Mouse (Mus musculus) gastrocnemius, adult 18-20 months (tissue): ENCODE measurements around the gene Gab2. TPM values are rescaled to one million over a fixed set of nuclear protein-coding genes. Genes with fewer than 3 reads are reported as not detected.

ENCODE experiments used
- DNase-seq: peaks from one replicate; pipeline ENCODE4 v3.0.0; 2021; ENCODE audit warnings: low spot score
- total RNA-seq, 2 experiments: library from RNA; stranded (reverse); gene quantifications; 2 replicates each; pipeline ENCODE4 v1.2.3; 2021

Gene Gab2
- total RNA-seq, 2 experiments from 2014 or later = 5.3 to 8.5 TPM

- no peak for DNase-seq
These were observed 233.3 kb downstream of the Gab2 start for GRCm38 (mm10) chr7:97314646-97315045.

GRCm38 (mm10) chr7:97315656-97316055 is 234.3 kb downstream of the Gab2 start:
- no peak for DNase-seq

- no peak for DNase-seq
These were observed 236.3 kb downstream of the Gab2 start for GRCm38 (mm10) chr7:97317706-97318105.

GRCm38 (mm10) chr7:97324342-97324741 is 243.0 kb downstream of the Gab2 start:
- no peak for DNase-seq

GRCm38 (mm10) chr7:97325156-97325985 is 244.0 kb downstream of the Gab2 start:
- DNase-seq = no peak

GRCm38 (mm10) chr7:97327376-97327775 is 246.0 kb downstream of the Gab2 start:
- DNase-seq = no peak

- DNase-seq = no peak
These were observed 247.7 kb downstream of the Gab2 start for GRCm38 (mm10) chr7:97328891-97329588.

GRCm38 (mm10) chr7:97329676-97330075 is 248.3 kb downstream of the Gab2 start:
- no peak for DNase-seq

GRCm38 (mm10) chr7:97330931-97331645 is 249.7 kb downstream of the Gab2 start:
- DNase-seq = no peak

- peak; percentile 95 for DNase-seq
These were observed 250.6 kb downstream of the Gab2 start, which contains the start of the genes Usp35 and Kctd21 for GRCm38 (mm10) chr7:97331726-97332666. Gene Usp35 (minus strand): TSS chr7:97332020. Gene Kctd21 (plus strand): TSS chr7:97332327.

GRCm38 (mm10) chr7:97332667-97333041 is 251.3 kb downstream of the Gab2 start:
- no peak for DNase-seq

GRCm38 (mm10) chr7:97333113-97333898 is 251.9 kb downstream of the Gab2 start:
- DNase-seq = no peak

- DNase-seq = no peak
These were observed 253.0 kb downstream of the Gab2 start for GRCm38 (mm10) chr7:97334406-97334805.

GRCm38 (mm10) chr7:97336678-97337077 is 255.3 kb downstream of the Gab2 start:
- DNase-seq = no peak

- no peak for DNase-seq
These were observed 257.2 kb downstream of the Gab2 start for GRCm38 (mm10) chr7:97338593-97338992.

GRCm38 (mm10) chr7:97339623-97340022 is 258.2 kb downstream of the Gab2 start:
- DNase-seq = no peak

- peak; percentile 48 for DNase-seq
These were observed 259.8 kb downstream of the Gab2 start for GRCm38 (mm10) chr7:97340907-97341849.

GRCm38 (mm10) chr7:97342961-97343360 is 261.6 kb downstream of the Gab2 start:
- no peak for DNase-seq

GRCm38 (mm10) chr7:97344655-97345054 is 263.3 kb downstream of the Gab2 start:
- no peak for DNase-seq
